Mouse (Mus musculus) cerebral cortex, adult 2 months (tissue): ENCODE results near the gene Tmem80.

ENCODE experiments used
- WGBS: fragments of 180-500 bp; shearing (Covaris S2); methylation state at CpG from one replicate; pipeline ENCODE4 v1.1.7; 2018; 5-methylcytosine and 5-hydroxymethylcytosine counted together

The Tmem80 gene

DNA sequence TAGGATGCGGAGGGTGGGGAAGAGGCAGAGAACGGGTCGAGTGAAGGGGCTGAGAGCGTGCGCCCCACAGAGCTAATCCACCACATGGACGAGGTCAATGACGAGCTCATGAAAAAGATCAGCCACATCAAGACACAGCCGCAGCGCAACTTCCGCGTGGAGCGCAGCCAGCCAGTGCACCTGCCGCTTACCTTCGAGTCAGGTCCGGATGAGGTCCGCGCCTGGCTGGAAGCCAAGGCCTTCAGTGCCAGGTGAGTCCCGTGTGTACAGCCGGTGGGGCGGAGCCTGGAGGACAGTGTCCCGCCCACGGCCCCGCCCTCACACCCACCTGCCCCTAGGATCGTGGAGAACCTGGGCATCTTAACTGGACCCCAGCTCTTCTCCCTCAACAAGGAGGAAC, 34.0 kb downstream of the Tmem80 start:
- whole genome bisulfite sequencing = 23% methylated on average over 24 of the region's 24 CpGs

DNA sequence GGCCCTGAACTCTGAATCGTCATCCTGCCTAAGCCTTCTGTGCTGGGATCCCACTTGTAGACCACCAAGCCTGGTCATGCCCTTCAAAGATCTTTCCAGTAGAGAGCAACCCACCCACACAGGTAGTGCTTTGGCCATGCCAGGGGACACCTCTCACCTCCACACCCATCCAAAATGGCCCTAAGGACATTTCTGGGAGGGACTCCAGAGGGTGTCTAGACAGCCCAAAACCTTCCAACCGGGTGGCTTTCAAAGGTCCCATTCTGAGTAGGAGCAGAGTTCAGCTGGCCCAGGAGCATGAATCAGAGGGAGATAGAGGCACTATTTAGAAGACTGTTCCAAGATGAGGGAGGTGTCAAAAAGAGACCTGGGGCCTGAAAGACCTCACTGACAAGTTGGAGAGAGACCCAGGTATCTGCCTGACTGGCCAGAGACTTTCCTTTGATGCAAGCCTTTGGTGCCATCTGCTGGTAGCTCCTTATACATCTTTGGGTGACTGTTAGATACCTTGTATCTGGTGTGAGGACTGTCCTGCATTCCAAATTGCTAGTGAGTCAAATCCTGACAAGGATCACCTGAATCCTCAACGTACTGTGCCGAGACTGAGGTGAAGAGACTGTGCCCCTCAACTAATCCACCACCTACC, 35.7 kb downstream of the Tmem80 start:
- WGBS = 56% methylated on average over 4 of the region's 4 CpGs

GRCm38 (mm10) chr7:141363752-141364125, 36.2 kb downstream of the Tmem80 start:
- 66% methylated on average over 2 of the region's 2 CpGs for WGBS

DNA sequence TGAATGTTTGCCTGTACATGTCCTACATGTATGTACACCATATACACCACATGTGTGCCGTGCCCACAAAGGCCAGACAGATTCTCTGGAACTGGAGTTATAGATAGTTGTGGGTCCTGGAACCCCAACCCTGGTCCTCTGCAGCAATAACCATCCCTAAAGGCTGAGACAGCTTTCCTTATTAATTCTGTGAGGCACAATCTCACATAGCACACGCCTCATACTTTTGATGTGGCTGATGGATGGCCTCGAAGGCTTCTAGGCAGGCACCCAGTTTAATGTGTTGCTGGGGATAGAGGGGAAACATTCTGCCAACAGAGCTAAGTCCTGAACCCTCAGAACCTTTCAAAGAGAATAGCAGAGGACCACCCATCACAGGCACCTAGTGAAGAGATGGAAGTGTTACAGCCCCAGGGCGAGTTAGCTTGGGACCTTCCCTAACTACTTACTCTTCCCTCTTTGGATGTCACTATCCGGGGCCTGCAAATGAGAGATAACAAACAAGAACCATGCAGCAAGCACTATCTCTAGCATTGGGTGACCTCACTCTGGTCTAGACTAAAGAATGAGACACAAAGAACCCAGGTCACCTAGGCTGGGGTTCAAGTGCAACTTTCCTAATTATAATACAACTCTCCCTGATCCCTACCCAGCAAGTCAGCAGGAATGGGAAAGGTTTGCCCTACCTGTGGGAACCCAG, 37.0 kb downstream of the Tmem80 start:
- 73% methylated on average over 5 of the region's 5 CpGs for WGBS

DNA sequence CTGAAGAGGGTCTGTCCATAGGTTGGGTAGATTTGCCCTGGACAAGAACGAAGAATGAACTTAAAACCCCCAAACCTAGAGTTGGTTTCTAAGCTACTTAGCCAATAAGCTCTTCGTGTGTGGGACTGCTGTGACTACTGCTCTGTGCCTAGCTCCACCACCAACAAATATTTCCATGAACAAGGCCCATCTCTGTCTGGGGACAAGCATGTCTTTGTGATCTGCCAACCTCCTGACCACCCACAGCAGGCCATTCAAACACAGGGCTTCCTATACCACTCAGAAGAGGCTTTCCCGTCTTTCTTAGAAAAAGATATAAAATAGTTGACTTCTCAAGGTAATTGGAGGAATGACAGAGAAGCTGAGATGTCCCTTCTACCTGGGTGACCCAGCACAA, 37.5 kb downstream of the Tmem80 start:
- 70% methylated on average over 3 of the region's 3 CpGs for WGBS

DNA sequence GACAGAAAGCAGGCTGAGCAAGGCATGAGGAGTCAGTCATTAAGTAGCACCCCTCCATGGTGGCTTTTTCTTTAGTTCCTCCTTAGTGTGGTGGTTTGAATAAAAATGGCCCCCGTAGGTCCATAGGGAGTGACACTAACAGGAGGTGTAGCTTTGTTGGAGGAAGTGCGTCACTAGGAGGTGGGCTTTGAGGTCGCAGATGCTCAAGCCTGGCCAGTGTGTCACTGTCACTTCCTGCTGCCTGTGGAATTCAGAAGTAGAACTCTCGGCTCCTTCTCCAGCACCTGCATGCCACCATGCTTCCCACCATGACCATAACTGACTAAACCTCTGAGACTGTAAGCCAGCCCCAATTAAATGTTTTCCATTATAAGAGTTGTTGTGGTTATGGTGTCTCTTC, 39.8 kb downstream of the Tmem80 start:
- WGBS = 83% methylated on average over 4 of the region's 4 CpGs

GRCm38 (mm10) chr7:141369918-141370317, 42.4 kb downstream of the Tmem80 start:
- 76% methylated on average over 5 of the region's 5 CpGs for WGBS

GRCm38 (mm10) chr7:141371942-141372595, 44.5 kb downstream of the Tmem80 start:
- WGBS = 75% methylated on average over 6 of the region's 6 CpGs

GRCm38 (mm10) chr7:141373611-141374010, 46.1 kb downstream of the Tmem80 start:
- 58% methylated on average over 6 of the region's 6 CpGs for WGBS

GRCm38 (mm10) chr7:141379584-141379983, 52.0 kb downstream of the Tmem80 start:
- 71% methylated on average over 4 of the region's 4 CpGs for WGBS

DNA sequence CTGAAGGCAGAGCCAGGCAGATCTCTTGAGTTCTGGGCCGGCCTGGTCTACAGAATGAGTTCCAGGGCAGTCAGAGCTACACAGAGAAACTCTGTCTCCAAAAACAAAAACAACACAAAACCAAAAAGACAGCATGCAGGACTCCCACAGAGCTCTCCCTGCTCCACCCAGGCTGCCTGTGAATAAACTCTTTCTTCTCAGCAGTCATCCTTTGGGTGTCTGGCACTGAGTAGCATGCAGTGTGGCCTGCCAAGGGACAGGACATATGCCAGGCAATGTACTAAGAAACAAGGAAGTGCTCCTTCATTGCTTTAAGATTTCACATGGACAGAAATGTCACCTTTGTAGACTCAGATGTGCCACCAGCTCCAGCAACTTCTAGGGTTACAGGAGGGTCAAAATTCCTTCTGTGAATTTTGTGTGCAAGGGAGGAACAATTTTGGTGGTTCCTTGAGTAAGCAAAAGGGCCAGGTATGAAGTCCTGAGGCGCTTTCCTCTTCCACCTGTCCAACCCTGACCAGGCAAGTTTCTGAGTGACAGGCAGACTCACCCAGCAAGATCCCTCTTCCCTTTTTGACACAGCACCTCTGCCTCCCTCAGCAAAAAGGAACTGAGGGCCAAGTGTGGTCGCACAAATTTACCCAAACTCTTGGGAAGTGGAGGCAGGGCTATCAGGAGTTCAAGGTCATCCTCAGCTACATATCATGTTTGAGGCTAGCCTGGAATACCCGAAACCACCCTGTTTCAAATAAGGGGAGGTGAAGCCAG, 53.7 kb downstream of the Tmem80 start:
- WGBS = 82% methylated on average over 4 of the region's 4 CpGs
